Mouse (Mus musculus) ovary, postnatal 14 days (tissue): ENCODE measurements around the gene Ccdc92b.

Source experiments
- DNase-seq: peaks from one replicate; pipeline ENCODE4 v3.0.0; 2022; ENCODE audit warnings: low spot score

The Ccdc92b gene

DNA sequence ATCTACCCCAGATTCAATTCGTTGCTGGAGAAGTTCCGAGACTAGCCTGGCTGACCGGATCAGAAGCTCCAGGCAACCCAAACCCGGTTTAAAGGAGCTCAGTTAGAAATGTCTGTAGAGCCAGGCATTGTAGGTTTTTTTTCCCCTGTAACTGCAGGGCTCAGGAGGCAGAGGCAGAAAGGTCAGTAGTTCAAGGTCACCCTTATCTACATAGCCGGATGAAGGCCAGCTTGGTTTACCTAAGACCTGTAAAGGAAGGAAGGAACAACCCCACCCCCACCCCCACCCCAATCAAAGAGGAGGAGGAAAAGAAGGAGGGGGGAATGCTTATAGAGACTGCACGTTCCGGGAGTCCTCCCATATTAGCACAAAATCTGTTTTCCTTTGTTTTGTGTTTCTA lies 8.0 kb upstream of the Ccdc92b start:
- no peak for DNase-seq

- DNase-seq, result no peak
These were observed 6.0 kb upstream of the Ccdc92b start for GRCm38 (mm10) chr11:74613428-74613827.

GRCm38 (mm10) chr11:74615571-74615970 lies 3.8 kb upstream of the Ccdc92b start:
- DNase-seq, result no peak

GRCm38 (mm10) chr11:74619956-74620300 lies 523 bp downstream of the Ccdc92b start:
- DNase-seq, result no peak

DNA sequence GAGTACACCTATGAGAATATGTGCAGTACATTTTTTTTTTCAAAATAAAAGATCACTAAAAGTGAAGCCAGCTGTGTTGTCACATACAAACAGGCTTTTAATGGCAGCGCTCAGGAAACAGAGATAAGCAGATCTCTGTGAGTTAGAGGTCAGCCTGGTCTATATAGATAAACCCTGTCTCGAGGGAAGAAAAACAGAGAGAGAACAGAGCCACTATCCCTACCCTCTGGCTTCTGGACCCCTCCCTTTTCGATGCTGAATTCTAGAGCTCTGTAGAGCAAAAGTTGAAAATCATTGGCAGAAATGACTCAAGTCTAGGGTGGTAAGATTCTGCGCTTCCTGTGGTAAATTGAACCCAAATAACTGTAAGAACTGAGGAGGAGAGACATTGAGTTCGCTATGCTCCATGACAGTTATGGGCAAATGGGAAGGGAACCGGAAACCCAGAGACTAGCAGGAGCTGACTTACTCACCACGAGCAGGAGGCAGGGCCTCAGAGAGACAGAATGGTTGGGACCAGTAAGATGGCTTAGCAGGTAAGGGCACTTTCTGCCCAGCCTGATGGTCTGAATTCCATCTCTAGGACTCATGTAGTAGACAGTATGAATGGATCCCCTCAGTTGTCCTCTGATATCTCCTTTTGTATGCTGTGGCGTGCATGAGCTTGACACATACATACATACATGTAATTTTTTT lies 2.7 kb downstream of the Ccdc92b start:
- no peak for DNase-seq

DNA sequence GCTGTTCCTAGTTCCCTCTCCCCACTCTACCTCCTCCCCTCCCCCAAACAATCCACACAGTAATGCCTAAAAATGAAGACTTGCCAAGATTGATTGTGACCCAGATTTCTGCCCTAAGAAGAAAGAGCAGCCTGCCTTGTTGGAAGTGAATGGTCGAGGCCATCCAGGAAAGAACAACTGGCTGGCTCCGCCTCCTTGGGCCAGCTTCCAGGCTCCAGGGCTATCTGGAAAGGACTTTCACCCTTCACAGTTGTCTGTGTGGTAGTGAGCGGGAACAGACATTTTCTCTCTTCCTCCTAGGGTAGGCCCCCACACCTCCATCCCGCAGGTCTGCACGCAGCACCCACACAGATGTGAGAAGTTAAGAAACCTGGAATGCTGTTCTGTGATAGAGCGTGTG lies 4.3 kb downstream of the Ccdc92b start:
- DNase-seq, result no peak

- no peak for DNase-seq
These were observed 5.9 kb downstream of the Ccdc92b start for GRCm38 (mm10) chr11:74625333-74625732.

DNA sequence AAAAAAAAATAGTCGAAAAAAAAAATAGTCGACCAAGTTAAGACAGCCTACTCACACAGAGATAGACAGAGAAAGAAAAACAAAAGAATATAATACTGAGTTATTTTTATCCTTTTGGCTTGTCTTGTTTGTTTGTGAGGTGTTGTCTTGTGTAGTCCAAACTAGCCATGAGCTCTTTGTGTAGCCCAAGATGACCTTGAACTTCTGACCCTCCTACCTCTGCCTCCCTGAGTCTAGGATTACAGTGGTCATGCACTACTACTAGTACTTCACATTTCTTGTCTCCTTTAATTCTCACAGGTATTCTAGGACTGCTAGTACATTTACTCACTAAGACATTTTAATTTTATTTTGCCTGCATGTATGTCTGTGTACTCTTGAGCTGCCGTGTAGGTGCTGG lies 8.1 kb downstream of the Ccdc92b start:
- no peak for DNase-seq

DNA sequence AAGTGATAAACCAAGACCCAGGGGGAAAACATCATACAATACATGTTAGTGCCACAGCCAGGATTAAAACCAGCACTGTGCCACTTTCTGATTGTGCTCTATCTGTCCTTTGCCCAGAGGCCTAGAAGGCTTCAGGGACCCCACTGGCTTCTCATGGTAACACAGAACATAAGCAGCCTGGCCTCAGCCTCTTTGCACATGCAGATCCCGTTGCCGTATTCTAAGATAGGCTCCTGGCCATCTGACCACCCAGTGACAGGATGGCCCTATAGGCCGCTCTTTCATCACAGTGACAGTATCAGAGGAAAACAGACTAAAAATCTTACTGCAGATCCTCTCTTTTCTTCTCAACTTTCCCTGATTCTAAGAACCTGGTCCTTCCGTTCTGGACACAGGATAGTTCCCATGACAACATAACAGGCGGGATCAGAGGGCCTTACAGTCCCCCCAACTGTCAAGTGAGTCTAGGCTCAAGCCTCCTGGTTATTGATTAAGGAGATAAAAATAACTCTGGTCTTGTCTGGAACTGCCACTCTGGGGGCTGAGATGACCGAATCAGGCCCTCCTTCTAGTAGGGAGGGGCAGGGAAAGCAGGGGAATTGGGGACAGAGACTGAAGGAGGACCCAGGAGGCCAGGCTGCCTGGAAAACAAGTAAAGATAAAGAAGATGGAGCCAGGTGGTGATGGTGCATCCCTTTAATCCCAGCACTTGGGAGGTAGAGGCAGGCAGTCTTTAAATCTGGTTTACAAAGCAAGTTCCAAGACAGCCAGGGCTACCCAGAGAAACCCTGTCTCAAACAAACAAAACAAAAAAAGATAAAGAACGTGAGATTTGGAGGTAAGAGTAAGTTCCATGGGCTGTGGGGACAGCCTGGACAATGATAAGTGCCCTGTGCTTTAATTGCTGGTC lies 12.7 kb downstream of the Ccdc92b start:
- DNase-seq, result no peak

DNA sequence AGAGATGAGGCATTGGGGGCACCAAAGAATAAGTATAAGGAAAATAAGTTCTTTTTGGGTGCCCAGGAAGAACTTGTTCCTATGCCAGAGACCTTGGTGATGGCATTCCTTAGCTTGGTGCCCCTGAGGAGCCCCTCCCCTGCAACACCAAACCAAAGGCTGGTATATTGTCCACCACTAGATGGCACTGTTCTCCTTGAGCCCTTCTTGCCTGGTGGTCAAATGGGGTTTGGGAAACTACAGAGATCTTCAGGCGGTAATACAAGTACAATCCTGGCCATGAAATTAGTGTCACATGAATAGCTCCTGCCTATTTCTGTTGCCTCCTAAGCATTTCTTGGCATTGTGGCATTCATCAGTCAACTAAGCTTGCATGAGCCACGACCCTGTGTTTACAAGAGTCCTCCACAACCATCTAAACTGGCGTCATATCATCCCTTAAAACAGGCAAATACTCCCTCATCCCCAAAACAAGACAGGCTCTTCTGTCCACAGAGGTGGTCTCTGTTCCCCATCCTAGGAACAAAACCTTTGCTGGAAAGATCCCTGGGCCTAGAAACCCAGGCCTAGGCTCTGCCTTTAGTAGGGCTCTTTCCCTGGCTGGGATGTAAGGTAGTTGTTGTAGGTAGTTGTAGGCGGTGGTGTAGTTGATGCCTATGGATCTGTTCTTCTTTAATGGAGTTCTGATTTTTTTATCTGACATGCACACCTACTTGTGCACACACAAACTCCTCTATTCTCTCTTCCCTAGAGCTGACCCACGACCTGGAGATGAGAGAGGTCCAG lies 15.3 kb downstream of the Ccdc92b start:
- DNase-seq, result peak; percentile 72

DNA sequence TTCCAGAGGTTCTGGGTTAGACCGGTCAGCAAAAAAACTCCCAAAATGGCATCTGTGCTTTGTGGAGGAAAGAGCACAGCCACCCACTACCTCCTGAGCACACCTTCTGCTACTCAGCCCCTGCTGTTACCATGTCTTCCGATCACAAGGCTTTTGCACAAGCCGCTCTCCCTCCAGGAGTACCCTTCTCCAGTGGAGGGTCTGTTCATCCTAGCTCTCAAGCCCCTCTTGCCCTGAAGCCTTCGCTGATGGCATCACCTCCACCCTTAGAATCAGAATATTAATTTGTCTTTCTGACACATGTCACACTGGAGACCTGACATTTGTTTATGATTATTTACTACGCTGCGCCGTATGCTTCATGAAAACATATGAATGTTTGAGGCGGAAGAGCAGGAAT lies 18.1 kb downstream of the Ccdc92b start:
- DNase-seq, result no peak

- peak; percentile 68 for DNase-seq
These were observed 18.8 kb downstream of the Ccdc92b start for GRCm38 (mm10) chr11:74637971-74638790.

DNA sequence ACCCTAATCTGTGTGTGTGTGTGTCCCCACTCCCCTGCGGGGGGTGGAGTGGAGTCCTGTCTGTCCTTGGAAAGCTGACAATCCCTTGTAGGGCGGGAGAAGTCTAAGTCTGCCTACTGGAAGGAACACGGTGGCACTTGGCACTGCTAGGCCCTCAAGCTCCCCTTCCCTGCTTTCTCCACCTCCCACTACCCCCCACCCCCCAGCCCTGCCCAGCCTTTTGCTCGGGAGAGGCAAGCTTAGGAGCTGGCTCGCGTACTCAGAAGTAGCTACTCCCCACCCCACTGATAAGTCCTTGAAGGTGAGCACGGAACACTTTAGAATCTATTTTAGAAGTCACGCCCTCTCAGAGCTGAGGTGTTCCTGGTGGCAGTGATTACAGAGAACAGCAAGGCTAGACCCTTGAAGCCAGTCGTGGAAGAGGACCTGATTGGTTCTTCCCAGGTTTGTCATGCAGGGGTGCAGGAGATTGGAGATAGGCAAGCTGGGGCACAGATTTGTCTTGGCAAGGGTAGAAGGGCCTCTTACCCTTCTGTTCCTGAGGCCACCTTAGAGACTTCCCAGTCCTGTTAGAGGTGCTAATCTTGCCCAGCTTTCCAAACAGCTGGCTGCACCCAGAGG lies 19.5 kb downstream of the Ccdc92b start:
- no peak for DNase-seq

- DNase-seq, result no peak
These were observed 20.2 kb downstream of the Ccdc92b start for GRCm38 (mm10) chr11:74639628-74640027.

- no peak for DNase-seq
These were observed 28.6 kb downstream of the Ccdc92b start for GRCm38 (mm10) chr11:74647966-74648365.

- no peak for DNase-seq
These were observed 29.3 kb downstream of the Ccdc92b start for GRCm38 (mm10) chr11:74648676-74649075.

DNA sequence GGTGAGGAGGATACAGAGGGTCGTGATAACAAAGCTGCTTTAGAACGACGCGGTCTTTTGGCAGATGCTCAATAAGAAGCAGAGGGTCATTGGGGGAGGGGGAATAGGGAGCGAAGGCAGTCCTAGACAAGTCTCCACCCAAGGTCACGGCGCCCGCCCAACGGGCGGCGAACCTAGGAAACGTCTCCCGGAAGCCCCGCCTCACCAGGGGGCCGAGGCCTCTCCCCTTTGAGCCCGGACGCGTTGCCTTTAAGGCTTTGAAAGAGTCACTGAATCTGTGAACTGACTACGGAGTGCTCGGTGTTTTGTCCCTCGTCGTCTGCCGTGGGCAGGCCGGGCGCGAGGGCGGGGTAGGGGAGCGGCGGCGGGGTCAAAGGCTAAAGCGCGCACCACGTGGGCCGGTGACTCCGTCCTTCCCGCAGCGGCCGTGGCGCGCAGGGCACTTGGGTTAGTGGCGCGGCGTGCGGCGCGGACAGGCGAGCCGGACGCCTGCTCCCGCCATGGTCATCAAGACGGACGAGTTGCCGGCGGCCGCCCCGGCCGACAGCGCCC lies 29.8 kb downstream of the Ccdc92b start, which contains the start of gene Cluh:
Gene Cluh (plus strand): TSS at position 401 of the 552 bp plus-strand sequence.
- peak; percentile 96 for DNase-seq

- no peak for DNase-seq
These were observed 30.5 kb downstream of the Ccdc92b start for GRCm38 (mm10) chr11:74649647-74650551.

- DNase-seq, result no peak
These were observed 31.2 kb downstream of the Ccdc92b start for GRCm38 (mm10) chr11:74650576-74651100.

- no peak for DNase-seq
These were observed 33.4 kb downstream of the Ccdc92b start for GRCm38 (mm10) chr11:74652791-74653191.
